Mouse (Mus musculus): ENCODE measurements at regions not wholly inside any gene's neighbourhood (a gene's known extent, or its start where the extent isn't known, plus 50 kb on each side); places are given as distances from the start of the nearest gene placed in this dataset.

DNA sequence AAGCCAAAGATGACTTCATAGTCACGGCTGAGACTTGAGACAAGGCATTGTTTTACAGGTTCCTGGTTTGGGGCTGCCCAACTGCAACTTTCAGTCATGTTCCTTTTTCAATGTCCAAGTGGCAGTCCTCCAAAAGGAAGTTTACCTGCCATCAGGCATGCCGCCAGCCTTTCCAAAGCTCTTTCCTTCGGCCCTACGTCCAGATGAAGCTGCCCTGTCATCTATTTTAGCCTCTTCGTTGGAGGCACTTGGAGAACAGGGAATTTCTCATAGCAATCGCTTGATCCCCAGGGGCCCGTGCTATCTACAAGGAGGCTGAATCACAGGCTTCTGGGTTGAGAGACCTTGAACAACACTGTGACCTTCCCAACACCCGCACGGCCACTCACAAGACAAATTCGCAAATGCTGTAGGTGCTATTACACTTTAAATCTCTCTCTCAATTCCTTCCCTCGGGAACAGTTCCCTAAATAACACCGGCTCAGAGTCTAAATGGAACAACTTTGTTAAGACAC lies 468.4 kb downstream of the Efna5 start:
- DNase-seq = no peak

GRCm38 (mm10) chr17:62403739-62404138 lies 477.4 kb downstream of the Efna5 start:
- DNase-seq = no peak

DNA sequence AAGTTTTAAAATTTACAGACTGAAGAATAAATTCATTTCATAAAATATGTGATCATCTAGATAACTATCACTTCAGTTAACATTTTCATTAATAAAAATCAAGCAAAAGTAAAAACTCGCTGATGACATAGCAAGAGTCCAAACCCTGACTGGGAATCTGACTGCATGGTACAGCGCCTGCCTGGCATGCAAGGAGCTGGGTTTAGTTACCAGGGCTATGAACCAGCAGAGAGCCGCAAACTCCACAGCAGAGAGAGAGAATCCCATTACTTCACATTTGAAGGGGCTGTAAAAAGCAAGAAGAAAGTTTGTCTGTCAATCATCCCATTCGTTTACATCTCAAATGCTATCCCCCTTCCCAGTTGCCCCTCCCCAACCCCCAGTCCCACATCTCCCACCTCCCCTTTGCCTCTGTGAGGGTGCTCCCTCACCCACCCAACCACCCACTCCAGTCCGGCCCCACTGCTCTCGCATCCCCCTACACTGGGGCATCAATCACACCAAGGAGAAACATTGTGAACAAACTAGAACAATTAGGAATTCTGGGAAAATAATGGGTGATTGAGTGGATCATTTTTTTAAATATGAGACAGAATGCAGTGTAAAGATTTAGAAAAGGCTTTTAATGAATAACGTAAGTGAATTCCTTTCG lies 487.6 kb downstream of the Efna5 start:
- no peak for DNase-seq

- no peak for DNase-seq
These were observed 497.1 kb downstream of the Efna5 start for GRCm38 (mm10) chr17:62384053-62384452.

DNA sequence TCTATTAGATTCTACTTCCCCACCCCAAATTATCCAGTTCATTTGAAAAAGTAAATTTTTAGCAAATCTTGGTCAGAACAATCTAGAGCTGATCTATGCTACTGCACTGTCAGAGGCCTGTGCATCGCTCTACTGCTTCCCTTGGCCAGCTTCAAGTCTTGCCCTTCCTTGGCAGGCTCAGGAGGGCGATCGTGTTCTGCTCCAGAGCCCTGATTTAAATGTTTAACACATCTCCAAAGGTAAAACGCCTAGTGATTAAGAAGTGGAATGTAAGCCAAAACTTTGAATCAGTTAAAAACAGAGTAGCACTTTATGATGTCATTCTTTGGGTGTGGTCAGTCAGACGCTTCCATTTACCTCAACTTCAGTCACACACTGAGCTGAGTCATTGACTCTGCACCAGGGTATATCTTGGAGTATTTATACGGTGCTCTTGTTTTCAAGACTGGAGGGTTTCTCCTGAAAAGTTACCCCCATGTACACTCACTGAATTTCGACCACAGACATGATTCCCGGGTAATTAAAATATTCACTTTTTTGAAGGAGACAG lies 502.2 kb downstream of the Efna5 start:
- DNase-seq = no peak

GRCm38 (mm10) chr17:62369100-62369499 lies 512.0 kb downstream of the Efna5 start:
- no peak for DNase-seq

GRCm38 (mm10) chr17:62367937-62368336 lies 513.2 kb downstream of the Efna5 start:
- DNase-seq = no peak

DNA sequence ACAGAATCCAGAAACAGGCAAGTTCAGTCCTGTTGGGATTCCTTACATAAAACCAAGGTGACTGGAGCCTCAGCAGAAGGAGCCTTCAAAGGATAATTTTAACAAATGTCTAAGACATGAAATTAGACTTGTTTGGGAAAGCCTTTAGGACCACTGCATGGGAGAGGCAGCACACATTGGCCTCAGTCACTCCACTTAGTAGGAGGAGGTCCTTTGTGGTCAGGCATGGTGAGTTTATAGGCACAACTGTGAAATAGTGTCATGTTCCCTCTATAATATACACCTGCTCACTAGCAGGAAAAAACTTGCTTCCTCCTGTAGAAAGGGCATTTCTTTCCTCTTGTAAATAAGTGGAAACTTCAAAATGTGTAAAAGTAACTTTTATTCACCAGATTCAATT lies 522.8 kb downstream of the Efna5 start:
- DNase-seq = no peak

- no peak for DNase-seq
These were observed 543.1 kb downstream of the Efna5 start for GRCm38 (mm10) chr17:62337890-62338557.

DNA sequence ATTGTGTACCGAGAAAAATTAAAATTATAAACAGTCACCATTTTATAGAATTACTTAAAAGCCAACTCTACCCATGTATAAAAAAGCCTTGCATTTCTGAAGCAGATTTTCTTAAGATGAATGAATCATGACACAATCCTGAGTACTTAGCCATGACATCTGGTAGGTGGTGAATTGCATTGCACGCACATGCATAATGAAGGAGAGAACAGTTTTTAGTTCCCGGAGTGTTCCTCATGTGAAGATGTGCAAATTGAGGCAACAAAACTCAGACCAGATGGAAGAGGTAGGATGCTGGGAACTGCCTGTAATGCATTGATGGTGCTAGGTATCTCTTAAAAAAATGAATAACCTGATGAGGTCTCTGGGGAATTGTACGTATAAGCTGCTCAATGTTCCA lies 550.9 kb downstream of the Efna5 start:
- no peak for DNase-seq

GRCm38 (mm10) chr17:62326844-62327243 lies 554.3 kb downstream of the Efna5 start:
- no peak for DNase-seq

GRCm38 (mm10) chr17:62319033-62319432 lies 562.1 kb downstream of the Efna5 start:
- DNase-seq = no peak

- peak; percentile 13 for DNase-seq
These were observed 571.1 kb downstream of the Efna5 start for GRCm38 (mm10) chr17:62310059-62310458.

- DNase-seq = no peak
These were observed 574.0 kb downstream of the Efna5 start for GRCm38 (mm10) chr17:62307111-62307510.

DNA sequence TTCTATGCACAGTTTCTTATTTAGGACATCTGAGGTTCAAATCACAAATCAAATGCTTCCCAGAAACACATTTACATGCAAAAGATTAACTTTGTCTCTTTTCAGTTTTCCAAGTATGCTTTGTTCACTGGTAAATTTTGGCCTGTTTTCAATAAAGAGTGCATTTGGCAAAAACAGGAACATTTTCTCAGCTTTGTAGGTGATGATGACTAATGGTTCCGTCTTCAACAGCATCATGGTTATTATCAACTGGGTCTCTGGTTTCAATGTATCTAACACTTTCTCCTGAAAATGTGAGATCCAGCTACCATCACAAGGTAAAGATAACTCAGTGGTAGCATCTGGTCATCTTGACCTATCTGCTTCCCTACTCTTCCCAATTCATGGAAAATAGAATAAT lies 574.6 kb downstream of the Efna5 start:
- DNase-seq = no peak

- DNase-seq = no peak
These were observed 576.0 kb downstream of the Efna5 start for GRCm38 (mm10) chr17:62305140-62305539.

- no peak for DNase-seq
These were observed 577.0 kb downstream of the Efna5 start for GRCm38 (mm10) chr17:62304073-62304472.

GRCm38 (mm10) chr17:62299875-62300274 lies 581.2 kb downstream of the Efna5 start:
- DNase-seq = no peak

GRCm38 (mm10) chr17:62297393-62298060 lies 583.6 kb downstream of the Efna5 start:
- DNase-seq = no peak

DNA sequence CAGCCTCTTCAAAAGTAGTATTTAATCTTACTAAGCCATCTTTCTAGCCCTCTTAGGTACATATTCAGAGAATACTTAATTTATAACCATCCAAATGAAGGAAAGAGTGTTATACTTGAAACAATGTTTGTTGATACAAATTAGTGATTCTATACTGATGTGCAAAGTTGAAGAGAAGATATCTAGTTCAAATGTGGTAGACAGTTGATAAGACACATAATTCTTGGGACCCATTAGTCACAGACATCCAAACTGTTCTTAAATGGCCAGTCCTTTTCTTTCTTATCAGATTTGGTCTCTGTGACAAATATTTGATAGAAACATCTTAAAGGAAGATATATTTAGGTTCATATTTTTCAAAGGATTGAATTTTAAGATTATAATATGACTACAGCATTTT lies 585.7 kb downstream of the Efna5 start:
- DNase-seq = no peak

DNA sequence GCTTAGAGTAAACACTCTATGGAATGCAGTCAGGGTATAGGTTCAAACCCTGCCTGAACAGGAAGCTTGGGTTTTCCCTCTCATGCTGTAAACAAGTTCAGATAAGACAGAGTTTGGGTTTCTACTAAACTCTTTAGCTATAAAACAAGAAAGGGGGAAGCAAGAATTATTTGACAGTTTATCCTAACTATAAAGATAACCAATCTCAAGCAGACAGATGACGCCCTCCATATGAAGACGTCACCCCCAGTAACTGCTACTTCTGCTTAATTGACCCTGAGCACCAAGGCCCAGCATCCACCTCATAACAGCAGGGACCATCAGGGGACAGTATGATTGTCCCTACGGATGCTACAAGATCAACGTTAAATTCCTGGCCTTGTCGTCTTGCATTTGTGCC lies 588.4 kb downstream of the Efna5 start:
- no peak for DNase-seq

DNA sequence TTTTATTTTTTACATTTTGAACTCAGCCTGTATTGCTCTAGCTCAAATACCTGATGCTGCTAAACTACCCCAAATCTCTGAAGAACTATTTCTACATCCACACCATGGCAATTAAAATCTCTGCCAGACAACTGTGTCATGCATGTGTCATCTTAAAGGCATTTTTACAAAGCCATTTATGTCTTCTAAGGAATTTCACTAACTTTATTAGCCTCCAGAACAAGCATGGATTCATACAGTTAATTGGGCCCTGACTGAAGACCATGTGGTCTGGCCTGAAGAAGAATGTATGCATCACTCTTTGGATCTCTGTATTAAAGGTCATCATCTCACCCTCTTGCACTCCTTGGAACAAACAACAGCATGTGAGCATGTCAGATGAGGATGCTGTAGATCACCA lies 593.5 kb downstream of the Efna5 start:
- DNase-seq = no peak

DNA sequence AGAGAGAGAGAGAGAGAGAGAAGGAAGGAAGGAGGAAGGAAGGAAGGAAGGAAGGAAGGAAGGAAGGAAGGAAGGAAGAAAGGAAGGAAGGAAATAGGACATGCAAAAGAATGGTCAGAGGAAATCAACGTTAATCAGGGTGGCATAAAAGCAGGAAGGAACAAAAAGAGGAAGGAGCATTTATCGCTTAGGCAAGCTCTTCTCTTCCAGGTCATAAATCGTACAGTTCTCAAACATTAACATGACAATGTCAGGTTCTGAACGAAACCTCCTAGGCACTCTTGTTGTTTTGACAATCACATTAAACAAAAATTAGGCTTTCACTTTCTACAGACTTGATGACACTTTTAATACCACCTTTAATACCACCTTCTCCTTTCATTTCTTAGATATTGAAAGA lies 594.0 kb downstream of the Efna5 start:
- no peak for DNase-seq

All from thymus, postnatal 25 days (tissue).